ENCODE assay signal across 19 mouse cellular contexts in the genomic region with DNA sequence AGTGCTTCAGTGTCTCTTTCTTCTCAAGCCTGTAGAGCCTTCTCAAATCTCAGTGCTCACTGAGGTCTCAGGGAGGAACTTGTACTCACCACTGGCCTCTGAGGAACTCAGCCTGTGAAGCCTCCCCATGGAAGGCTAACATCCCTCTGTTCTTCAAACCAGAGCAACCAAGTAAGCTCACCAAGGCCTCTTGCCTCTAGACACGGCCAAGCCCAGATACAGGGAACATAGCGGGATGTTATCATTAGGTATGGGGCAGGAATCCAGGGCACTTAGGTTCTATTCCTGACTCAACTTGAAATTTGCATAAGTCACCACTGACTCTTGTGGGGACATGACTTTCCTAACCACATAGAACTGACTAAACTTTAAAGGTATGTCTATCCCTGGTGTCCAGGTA.
"Had no signal": no experiment of that assay in that cellular context is flagged by ENCODE, and none has a peak within 500 bp of the region (broad histone marks: within the 10 kb centered on the region; RNA-seq: fewer than 3 reads in every experiment).

No protein-coding gene starts in this region.

- H3K9me3 ChIP-seq: kidney, embryonic 15.5 days; limb, embryonic 12.5 days; liver, embryonic 13.5 days; lung, embryonic 15.5 days; midbrain, embryonic 15.5 days; neural tube, embryonic 12.5 days; stomach, embryonic 15.5 days had no signal

- H3K4me3 ChIP-seq: kidney, embryonic 15.5 days; limb, embryonic 12.5 days; liver, embryonic 13.5 days; lung, embryonic 15.5 days; megakaryocyte, embryonic 14.5 days; midbrain, embryonic 15.5 days; neural tube, embryonic 12.5 days; stomach, embryonic 15.5 days had no signal

- H3K4me1 ChIP-seq: kidney, embryonic 15.5 days; limb, embryonic 12.5 days; liver, embryonic 13.5 days; lung, embryonic 15.5 days; megakaryocyte, embryonic 14.5 days; midbrain, embryonic 15.5 days; neural tube, embryonic 12.5 days; stomach, embryonic 15.5 days had no signal

- H3K36me3 ChIP-seq: kidney, embryonic 15.5 days; limb, embryonic 12.5 days; liver, embryonic 13.5 days; lung, embryonic 15.5 days; midbrain, embryonic 15.5 days; neural tube, embryonic 12.5 days; stomach, embryonic 15.5 days had no signal

- DNase-seq: kidney, postnatal 14 days; layer of hippocampus, adult 9-11 months; layer of hippocampus, postnatal 36 days; liver; liver, embryonic 13.5 days; liver, postnatal 0 days; lung, postnatal 14 days; retina, postnatal 1 day; thymus, adult 2 months; thymus, postnatal 25 days had no signal

- H3K9ac ChIP-seq: kidney, embryonic 15.5 days; limb, embryonic 12.5 days; liver, embryonic 13.5 days; liver, postnatal 0 days; lung, embryonic 15.5 days; midbrain, embryonic 15.5 days; neural tube, embryonic 12.5 days; stomach, embryonic 15.5 days had no signal

- H3K4me2 ChIP-seq: kidney, embryonic 15.5 days; limb, embryonic 12.5 days; liver, embryonic 13.5 days; lung, embryonic 15.5 days; midbrain, embryonic 11.5 days; midbrain, embryonic 15.5 days; neural tube, embryonic 12.5 days; stomach, embryonic 15.5 days had no signal

- H3K27ac ChIP-seq: kidney, embryonic 15.5 days; limb, embryonic 12.5 days; liver, embryonic 13.5 days; lung, embryonic 15.5 days; macrophage; midbrain, embryonic 15.5 days; neural tube, embryonic 12.5 days; stomach, embryonic 15.5 days had no signal

- ATAC-seq: liver, postnatal 0 days; midbrain, embryonic 15.5 days had no signal

- H3K27me3 ChIP-seq: kidney, embryonic 15.5 days; limb, embryonic 12.5 days; liver, embryonic 13.5 days; lung, embryonic 15.5 days; megakaryocyte, embryonic 14.5 days; midbrain, embryonic 15.5 days; neural tube, embryonic 12.5 days; stomach, embryonic 15.5 days had no signal
